Mouse (Mus musculus): ENCODE measurements at regions not wholly inside any gene's neighbourhood (a gene's known extent, or its start where the extent isn't known, plus 50 kb on each side); places are given as distances from the start of the nearest gene placed in this dataset.

DNA sequence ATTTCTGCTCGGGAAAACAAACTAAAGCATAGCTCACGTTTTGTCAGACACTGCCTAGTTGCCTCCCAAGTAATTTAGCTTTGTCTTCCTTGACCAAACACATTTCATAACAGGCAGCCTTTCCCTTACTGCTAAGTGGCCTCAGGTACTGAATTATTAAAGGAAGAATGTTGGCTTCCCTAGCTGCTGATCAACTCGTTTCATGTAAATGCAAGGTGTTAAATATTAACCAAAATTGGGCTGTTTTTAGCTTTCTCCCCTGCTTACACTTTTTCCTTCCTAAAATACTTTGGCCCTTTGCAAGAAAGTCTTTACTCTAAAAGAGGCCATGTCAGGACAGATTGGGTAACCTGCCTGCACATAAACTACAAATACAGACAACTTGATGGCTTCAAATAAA, 265.4 kb downstream of the Pmp22 start:
- DNase-seq (ENCODE audit: low spot score): no peak

DNA sequence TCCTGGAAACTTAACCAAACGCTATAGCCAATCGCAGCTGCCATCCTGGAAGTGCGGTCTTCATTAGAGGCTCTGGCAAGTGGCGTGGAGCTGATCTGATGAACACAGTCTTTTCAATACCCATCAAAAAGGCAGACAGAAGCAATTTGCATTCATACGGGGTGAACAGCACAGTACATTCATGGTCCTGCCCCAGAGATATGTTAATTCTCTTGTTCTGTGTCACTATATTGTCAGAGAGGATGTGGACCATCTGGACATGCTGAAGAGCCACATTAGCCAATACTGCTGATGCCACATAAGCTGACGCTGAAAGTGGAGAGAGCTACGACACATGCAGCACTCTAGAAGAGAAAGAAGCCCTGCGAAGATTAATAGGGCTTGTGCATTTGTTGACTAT, 267.6 kb downstream of the Pmp22 start:
- DNase-seq (ENCODE audit: low spot score): no peak

DNA sequence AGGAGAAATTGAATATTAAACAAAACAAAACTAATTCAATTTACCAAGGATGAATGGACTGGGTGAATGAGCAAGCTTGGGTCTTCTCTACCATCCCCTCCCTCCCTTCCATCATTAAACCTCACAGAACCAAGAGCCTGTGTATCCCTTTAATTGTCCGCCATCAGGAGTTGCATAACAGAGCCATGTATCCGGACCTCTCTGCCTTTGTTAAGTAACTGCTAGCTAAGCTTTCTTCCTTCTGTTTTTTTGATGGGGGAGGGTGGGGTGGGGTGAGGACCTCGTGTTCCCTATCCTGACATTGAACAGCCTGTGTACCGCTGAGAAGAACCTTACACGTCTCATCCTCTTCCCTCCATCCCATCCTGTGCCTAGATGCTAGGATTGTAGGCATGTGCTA, 274.0 kb downstream of the Pmp22 start:
- no peak for DNase-seq (ENCODE audit: low spot score)

DNA sequence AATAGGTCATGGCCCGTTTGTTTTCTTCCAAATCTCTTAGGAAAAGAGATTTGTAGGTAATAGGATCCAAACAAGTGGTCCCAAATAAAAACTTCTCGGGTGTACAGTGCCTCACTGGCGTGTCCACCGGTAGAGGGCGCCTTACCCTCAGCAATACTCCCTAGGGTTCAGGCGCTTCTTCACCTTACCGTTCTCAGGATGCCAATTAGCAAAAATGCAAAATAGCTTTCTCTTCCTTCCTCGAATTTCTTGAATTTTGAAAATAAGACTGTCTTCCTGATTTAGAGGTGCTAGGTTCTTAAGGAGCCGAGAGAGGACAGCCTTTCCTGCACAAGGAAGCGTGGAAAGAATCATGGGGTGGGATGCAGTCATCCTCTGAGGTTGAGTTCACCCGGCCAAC, 275.9 kb downstream of the Pmp22 start:
- peak; percentile 24 for DNase-seq (ENCODE audit: low spot score)

DNA sequence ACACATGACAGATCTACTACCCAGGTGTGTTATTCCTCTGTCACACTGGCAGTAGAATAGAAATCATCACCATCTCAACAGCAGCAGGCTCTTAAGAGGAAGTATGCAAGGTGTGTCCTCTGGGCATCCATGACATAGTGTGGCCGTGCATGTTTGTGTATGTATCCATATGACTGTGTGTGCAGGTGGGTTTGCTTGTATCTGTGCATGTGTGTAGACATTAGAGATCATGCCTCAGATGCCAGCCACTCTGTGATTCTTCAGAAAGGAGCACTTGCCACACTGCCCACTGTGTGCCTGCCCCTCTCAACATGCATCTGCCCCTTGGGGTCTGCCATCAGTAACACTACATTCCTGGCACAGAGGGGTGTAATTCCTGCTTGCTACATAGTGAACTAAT, 280.6 kb downstream of the Pmp22 start:
- DNase-seq (ENCODE audit: low spot score): no peak

DNA sequence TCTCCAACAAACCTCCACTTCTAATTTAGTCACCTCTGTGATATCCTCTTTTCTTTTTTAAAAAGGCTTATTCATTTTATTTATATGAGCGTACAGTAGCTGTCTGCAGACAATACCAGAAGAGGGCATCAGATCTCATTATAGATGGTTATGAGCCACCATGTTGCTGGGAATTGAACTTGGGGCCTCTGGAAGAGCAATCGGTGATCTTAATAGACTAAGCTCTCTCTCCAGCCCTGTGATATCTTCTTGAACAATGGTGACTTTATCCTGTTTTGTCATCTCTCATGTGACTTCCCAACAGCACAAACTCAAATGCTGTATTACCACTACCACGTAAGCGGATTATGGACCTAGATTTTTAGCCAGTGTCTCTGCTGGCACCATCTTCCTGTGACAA, 282.1 kb downstream of the Pmp22 start:
- DNase-seq (ENCODE audit: low spot score): no peak

DNA sequence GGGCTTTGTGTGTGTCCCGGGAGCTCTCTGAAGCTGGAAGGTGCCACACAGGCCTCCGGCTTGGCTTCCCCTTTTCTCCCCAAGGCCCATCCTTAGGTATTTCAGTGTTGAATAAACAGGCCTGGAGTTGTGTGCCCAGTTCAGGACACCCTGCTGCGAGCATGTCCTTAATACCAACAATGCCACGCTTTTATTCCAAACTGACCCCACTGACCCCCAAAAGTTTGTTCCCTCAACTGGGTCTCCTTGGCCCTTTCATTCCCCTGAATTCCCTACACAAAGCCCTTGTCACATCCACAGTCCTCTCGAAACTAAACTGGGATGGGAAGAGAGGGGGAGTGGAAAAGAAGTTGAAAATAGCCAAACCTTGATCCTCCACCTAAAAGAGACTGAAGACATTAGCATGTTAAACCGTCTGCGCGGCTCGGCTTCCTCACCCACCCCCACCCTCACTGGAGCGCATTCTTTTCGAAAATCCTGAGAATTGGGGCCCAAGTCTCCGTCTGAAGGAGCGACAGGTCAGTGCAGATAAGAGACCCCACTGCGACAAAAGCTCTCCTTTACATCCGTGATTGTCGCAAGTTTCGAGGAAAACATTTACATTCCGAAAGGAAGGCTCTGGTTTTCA, 283.7 kb downstream of the Pmp22 start:
- DNase-seq (ENCODE audit: low spot score): no peak

DNA sequence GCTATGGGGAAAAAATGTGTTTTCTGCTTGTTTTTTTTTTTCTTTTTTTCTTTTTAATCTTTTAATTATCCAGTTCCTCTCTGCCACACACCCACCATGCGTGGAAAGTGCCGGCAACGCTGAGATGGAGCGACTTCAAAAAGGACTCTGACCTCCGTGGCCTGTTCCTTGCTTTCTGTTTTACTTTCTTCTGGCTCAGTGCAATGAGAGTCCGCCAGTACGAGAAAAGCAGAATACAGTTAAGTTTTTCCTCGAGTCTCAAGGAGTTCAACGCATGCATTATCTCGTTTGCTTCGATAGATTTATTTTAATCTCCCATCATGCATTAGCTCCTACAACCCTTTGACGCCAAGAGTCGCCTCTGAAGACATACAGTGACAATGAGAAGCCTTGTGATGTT, 284.3 kb downstream of the Pmp22 start:
- no peak for DNase-seq (ENCODE audit: low spot score)

DNA sequence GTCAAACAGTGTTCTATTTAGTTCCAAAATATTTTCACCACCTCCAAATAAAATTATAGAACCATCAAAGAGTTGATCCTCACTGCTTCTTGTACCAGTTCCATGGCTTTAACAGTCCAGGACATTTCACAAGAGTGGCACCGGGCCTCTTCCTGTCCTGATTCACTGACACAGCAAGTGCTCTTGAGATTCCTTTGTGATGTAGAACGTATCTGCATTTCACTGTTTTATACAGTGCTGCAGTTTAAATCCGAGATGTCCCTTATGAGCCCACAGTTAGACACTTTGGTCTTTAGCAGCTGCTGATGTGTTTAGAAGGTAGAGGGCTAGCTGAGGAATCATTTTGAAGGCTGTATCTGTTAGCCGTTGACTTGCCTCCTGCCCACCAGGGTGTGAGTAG, 284.8 kb downstream of the Pmp22 start:
- no peak for DNase-seq (ENCODE audit: low spot score)

DNA sequence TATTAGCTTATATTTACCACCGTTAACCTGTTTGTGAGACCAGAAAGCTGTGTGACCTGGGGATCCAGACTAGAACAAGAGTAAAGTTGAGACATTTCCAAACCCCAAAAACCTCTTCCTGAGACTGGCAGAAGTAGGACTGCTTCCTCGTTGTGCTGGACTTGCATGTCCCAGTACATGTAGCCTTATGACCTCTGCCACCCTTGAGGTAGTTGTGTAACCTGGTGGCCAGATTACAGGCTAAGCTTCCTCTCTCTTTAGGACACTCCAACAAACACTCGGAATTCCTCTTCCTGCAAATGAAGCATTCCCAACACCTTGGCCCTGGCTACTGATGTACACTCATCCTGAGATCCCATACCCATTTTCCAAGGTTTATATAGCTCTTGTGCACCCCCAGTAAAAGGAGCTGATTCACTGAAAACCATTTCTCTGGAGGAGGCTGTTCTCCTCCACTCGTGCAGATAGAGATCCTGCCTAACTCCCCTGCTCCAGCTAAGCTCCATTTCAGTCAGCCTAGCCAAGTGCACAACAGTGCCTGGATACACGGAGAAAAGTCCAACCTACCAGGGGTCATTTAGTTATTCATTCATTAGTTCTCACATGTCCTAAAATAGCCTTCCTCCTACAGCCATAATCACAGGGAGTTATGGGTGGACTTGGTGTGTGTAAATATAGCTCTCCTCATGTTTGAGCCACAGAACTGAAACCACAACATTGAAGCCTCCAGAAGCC, 289.4 kb downstream of the Pmp22 start:
- DNase-seq (ENCODE audit: low spot score): no peak

DNA sequence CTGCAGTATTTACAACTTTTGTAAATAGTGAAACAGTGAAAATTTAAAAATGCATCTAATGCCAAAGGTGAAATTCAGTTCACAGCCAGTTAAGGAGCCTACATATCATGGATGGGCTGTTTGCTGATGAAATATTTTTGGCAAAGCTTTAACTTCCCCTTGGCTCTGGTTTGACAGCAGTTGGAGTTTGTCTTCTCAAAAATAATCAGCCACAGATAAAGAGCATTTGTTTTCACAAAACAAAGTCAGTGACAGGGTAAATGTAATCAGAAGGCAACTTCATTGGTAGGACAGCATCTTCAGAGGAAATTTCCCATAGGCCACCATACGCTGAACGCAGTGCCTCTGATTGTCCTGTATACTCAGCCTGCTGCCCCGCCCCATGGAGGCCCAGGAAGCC, 291.6 kb downstream of the Pmp22 start:
- no peak for DNase-seq (ENCODE audit: low spot score)

DNA sequence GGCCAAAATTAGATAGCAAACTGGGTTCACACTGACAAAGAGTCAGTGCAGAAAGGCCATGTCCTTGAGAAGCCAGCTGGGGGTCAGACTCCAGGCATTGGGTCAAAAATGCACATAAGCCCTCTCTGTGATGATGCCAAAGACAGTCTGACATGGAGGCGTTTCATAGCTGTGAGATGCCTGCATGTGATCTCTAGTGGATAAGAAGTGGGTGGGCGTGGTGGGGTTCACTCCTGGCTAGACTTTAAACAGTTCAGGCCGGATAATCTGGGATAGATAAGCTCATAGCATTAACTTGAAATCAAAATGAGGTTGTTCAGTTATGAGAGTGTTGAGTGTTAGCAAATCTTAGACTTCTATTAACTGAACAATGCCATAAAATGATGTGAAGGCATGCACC, 293.3 kb downstream of the Pmp22 start:
- no peak for DNase-seq (ENCODE audit: low spot score)

DNA sequence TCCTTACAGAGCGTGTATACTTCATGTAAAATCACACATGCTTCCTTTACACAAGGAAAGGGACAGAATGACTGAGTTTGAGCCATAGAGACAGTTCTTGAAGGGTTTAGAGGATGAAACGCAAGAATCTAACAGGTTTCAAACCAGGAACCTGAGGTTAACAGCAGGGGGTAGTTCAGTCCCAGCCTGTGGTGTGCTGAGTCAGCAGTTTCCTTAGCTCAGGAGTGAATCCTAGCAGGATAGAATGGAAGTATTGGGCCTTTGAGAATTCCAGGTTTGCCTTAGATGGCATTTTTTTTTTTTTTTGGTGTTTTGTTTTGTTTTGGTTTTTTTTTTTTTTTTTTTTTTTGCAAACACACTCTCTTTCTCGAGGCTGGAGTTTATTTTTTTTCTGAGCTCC, 295.5 kb downstream of the Pmp22 start:
- no peak for DNase-seq (ENCODE audit: low spot score)

DNA sequence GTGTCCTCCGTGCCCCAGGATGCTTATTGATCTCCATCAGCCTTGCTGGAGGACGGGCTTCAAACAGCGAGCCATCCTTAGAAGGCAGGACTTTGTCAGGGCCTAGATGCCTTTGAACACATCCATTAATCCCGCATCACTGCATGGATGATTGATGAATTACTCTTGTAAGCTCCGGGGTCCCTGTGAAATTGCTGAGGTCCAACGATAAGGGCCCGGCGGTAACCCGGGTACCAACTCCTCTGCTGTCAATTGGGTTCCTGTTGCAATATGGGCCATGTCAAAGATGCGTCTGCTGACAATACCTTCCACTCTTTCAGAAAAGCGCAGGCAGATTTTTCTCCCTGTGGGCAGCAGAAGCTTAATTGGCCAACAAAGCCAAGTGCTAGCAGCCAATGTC, 297.0 kb downstream of the Pmp22 start:
- DNase-seq (ENCODE audit: low spot score): no peak

DNA sequence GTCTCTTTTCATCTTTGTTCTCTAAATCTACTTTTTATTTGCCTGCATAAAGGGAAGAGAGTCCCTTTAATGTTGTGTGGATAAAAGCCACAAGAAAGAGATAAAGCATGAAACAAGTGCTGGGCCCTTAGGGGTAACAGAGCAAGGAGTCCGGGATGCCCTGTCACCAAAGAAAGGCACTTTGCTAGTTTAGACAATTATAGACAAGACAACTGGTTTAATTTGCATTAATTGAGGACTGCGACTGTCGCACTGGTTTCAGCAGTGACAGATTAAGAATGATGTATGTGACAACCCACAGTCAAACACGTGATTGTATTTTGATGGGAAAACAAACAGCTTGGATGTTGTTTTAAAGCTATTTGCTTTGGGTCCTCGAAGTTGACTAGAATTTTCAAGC, 325.0 kb downstream of the Pmp22 start:
- no peak for DNase-seq (ENCODE audit: low spot score)

DNA sequence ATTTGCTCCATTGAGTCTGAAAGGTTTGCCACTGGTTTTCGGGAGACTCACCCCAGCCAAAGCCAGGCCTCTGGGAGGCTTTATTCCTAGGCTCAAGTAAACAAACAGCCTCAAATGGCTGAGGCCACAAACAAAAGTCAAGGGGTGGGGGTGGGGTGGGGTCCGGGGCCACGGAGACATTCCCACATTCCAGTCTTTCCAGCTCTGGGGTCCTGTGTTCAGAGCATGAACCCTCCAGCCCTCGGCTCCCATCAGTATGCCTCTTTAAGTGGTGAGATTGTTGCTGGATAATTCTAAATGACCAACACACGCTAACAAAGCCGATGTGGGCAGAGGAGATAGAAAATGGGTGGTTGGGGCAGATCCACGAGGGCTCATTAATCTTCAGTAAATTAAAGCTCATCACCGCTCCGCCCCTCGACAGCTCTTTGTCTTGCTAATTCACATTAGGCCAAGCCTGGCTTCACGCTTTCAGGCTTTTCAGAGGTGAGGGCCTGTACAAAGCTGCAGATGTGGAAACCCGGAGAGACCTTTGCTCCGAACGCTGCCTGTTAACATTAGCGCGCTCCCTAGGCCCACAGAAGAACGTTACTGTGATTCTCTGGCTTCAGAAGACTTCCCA, 326.2 kb downstream of the Pmp22 start:
- DNase-seq (ENCODE audit: low spot score): no peak

DNA sequence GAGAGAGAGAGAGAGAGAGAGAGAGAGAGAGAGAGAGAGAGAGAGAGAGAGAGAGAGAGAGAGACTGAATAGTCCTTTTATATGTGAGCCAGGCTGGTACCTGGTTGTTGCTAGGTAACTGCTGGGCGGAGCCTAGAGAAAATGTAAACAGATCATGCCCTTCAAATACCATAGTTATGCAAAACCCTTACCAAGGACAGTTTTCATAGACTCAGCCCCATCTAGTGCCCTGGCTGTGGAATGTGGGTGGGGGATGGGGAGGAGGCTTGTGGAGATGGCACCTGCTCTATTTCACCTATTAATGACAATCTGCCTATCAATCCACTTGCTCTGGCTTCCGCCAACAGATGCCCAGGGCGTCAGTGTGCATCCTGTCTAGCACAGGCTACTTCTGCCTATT, 327.6 kb downstream of the Pmp22 start:
- no peak for DNase-seq (ENCODE audit: low spot score)

DNA sequence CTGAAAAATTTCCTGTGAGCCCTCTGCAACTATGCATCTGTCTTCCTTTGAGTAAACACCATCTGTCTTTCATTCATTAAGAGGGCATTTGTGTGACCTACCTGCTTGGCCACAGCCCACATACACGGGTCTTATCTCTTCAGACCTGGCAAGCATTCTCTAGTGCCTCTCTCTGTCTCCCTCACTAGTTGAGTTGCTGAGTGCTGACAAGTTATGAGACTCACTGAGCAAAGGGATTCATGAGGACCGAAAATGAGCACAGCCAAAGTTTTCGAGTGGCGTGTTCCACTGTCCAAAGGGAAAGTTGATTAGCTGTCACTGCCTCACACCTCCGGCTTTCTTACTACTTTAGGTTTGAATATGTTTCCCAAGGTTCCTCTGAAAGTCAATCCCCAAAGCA, 328.5 kb downstream of the Pmp22 start:
- DNase-seq (ENCODE audit: low spot score): no peak

DNA sequence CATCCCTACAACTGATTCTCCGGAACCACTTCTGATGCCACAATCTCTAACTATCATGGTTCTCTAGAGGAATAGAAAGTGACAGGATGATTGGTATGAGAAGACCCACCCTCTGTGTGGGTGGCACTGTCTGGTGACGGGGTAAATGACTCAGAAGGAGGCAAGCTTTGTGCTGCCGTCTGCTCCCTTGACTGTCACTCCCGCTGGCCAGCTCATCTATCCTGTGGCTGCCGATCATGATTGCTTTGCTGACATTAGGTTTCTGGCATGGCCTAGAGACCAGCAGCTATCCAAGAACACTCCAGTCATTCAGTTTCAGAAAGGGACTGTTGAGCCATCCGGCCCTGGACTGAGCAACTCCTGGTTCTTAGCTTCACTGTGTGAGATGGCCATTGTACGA, 331.4 kb downstream of the Pmp22 start:
- no peak for DNase-seq (ENCODE audit: low spot score)

DNA sequence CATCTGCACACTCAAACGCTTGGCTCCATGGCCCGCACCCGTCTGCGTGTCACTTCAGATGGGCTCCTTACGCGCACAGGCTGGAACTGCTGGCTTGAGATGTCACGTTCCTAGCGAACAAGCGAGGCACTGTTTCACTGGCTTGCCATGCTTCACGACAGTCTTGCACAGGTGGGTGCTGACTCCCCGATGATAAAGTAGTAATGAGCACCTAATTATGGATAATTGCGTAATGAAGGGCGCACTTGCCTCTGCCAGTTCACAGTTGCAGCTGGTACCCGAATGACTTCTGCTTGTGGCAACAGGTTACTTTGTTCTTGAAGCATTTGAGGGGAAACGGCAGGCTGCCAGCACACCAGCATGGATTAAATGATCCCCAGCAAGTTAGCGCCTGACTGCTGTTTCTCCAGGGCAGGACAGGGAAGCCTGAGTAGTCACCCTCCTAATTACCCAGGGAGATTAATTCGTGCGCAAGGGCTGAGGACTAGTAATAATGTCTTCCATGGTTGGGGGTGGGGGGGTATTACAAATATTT, 335.1 kb downstream of the Pmp22 start:
- DNase-seq (ENCODE audit: low spot score): no peak

DNA sequence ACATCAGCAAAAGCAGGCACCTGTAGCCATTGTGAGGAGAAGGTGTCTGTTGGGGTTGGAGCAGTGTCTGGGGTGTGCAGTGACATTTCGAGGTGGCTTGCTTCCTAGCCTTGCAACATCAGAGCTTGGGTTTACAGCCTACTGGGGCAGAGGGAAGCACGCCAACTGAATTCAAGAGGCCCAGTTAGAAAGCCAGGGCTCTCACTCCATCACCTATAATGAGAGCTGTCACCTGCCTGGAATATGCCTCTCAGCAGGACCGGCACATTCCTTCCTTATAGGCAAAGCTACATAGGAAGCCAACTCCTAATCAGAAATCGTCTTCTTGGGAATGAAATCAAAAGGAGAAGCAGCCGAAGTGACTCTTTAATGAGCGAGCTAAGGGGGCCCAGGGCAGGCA, 337.2 kb downstream of the Pmp22 start:
- DNase-seq (ENCODE audit: low spot score): no peak

DNA sequence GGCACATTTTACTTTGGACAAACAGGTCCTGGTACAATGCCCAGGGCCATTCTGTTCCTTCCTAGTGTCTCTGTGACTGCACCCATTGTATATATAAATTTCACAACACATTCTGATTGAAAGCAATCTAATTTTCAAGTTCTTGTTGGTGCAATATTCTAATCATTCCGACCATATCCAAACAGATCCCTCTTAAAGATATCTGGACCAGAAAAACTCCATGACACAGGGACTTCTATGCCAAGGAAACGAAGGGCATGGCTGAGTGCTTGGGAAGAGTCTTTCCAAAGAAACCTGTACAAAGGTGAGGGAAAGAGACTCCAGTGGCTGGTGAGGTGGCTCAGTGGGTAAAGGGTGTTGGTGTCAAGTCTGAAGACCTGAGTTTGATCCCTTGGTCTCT, 337.8 kb downstream of the Pmp22 start:
- DNase-seq (ENCODE audit: low spot score): no peak

DNA sequence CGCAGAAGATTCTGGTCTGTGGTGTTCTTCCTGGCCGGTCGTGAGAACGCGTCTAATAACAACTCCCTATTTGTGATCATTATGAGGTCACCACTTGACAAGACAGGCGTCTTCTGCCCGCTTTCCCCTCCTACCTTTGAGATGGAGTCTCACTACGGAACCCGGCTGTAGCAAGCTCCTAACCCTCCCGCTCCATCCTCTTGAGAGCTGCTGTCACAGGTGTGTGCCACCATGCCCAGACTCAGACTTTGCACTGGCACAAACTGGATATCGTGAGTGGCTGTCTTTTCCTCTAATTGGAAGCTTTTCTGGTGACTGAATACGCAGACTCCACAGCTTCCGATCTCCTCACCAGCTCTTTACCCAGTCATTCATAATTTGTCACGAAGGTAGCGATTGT, 346.0 kb downstream of the Pmp22 start:
- DNase-seq (ENCODE audit: low spot score): no peak

Measured in c-Kit-positive CD71-positive TER-119-positive erythroid progenitor cells, embryonic 14.5 days (primary cell).